Mouse (Mus musculus) induced T-regulatory cell, adult 2 months (primary cell): ENCODE data around the gene Timp4.
"Not testable (repeated sequence)": the region's sequence is repeated elsewhere in the genome, so short reads cannot be mapped to it uniquely, and the experiment has no call there.

Experiments used
- DNase-seq: peaks from one replicate; pipeline ENCODE4 v3.0.0-alpha.2; 2012; ENCODE audit warnings: low read depth

Gene Timp4

GRCm38 (mm10) chr6:115251531-115251985 lies 447 bp downstream of the Timp4 start:
- DNase-seq: no peak

- no peak for DNase-seq
These were observed 6.4 kb downstream of the Timp4 start for GRCm38 (mm10) chr6:115245500-115246058.

- DNase-seq: no peak
These were observed 7.8 kb downstream of the Timp4 start for GRCm38 (mm10) chr6:115244222-115244621.

- no peak for DNase-seq
These were observed 10.1 kb downstream of the Timp4 start for GRCm38 (mm10) chr6:115241939-115242338.

- DNase-seq: no peak
These were observed 10.8 kb downstream of the Timp4 start for GRCm38 (mm10) chr6:115241131-115241699.

GRCm38 (mm10) chr6:115240431-115240830 lies 11.6 kb downstream of the Timp4 start:
- not testable (repeated sequence) for DNase-seq

GRCm38 (mm10) chr6:115239335-115239734 lies 12.7 kb downstream of the Timp4 start:
- DNase-seq: no peak

- DNase-seq: no peak
These were observed 13.7 kb downstream of the Timp4 start for GRCm38 (mm10) chr6:115238031-115239027.

- no peak for DNase-seq
These were observed 19.4 kb downstream of the Timp4 start for GRCm38 (mm10) chr6:115232562-115232961.

GRCm38 (mm10) chr6:115231836-115232235 lies 20.2 kb downstream of the Timp4 start:
- DNase-seq: no peak

- no peak for DNase-seq
These were observed 21.4 kb downstream of the Timp4 start for GRCm38 (mm10) chr6:115230557-115230956.

- DNase-seq: peak; percentile 82
These were observed 24.5 kb downstream of the Timp4 start for GRCm38 (mm10) chr6:115227529-115227928.

- DNase-seq: peak; percentile 1
These were observed 25.0 kb downstream of the Timp4 start, which contains the start of gene Gm17482 for GRCm38 (mm10) chr6:115227043-115227442. Gm17482 (plus strand) TSS chr6:115227343.

GRCm38 (mm10) chr6:115225519-115225918 lies 26.5 kb downstream of the Timp4 start:
- DNase-seq: no peak

GRCm38 (mm10) chr6:115221215-115221641 lies 30.8 kb downstream of the Timp4 start:
- DNase-seq: no peak

- no peak for DNase-seq
These were observed 38.9 kb downstream of the Timp4 start for GRCm38 (mm10) chr6:115213129-115213528.

GRCm38 (mm10) chr6:115212132-115212903 lies 39.7 kb downstream of the Timp4 start:
- no peak for DNase-seq

- no peak for DNase-seq
These were observed 41.2 kb downstream of the Timp4 start for GRCm38 (mm10) chr6:115210820-115211219.

GRCm38 (mm10) chr6:115210187-115210586 lies 41.8 kb downstream of the Timp4 start:
- DNase-seq: no peak

- DNase-seq: peak; percentile 28
These were observed 49.0 kb downstream of the Timp4 start for GRCm38 (mm10) chr6:115203029-115203428.

- no peak for DNase-seq
These were observed 51.3 kb downstream of the Timp4 start for GRCm38 (mm10) chr6:115200753-115201152.
